Mouse (Mus musculus): ENCODE measurements around the gene Ppid. TPM values are rescaled to one million over a fixed set of nuclear protein-coding genes. Genes with fewer than 3 reads are reported as not detected.
A peak's percentile ranks its signal among the peaks of the same experiment; 100 is the strongest.

Gene Ppid
- total RNA-seq (2014; rRNA removed) (67.6 and 68.4 TPM in 2 replicates), polyA plus RNA-seq (2015; fragmentation: Nextera tagmentation; extraction: Ambion mirVana) (121 and 123 TPM in 2 replicates)

GRCm38 (mm10) chr3:79590863-79591792 is at the start of gene Ppid:
Gene Ppid, plus strand, starts transcription at chr3:79591342.
- H3K4me2 ChIP-seq (ENCODE audit: low read depth, low read length, poor library complexity, severe bottlenecking): peak within 1 kb of the TSS; percentile 78
- peak within 1 kb of the TSS; percentile 70; the same call in 1 of the 2 replicates for H3K27ac ChIP-seq (ENCODE audit: low read depth, low read length)
- DNase-seq (ENCODE audit: low spot score) (peak; percentile 93), ATAC-seq (ENCODE audit: low FRiP score) (peak; percentile 87)
- no peaks in the 10 kb centered on the region for H3K9me3 ChIP-seq (ENCODE audit: low read length)
- no peaks in the 10 kb centered on the region for H3K27me3 ChIP-seq (ENCODE audit: insufficient read depth, low read length)
- H3K4me1 ChIP-seq (ENCODE audit: insufficient read depth, low read length): no peaks in the 10 kb centered on the region
- H3K4me3 ChIP-seq (ENCODE audit: low read depth, low read length): peak within 1 kb of the TSS; percentile 85
- peak within 1 kb of the TSS; percentile 74 for H3K9ac ChIP-seq (replicated peaks; ENCODE audit: low read length, poor library complexity, severe bottlenecking)
- TF ChIP-seq CTCF (IDR thresholded peaks at IDR 0.05): peak; percentile 26
- WGBS: 4% methylated on average over 63 of the region's 63 CpGs
- peaks cover 11% of the 10 kb centered on the region; the same call in 1 of the 2 replicates for H3K36me3 ChIP-seq (ENCODE audit: insufficient read depth, low read length)

DNA sequence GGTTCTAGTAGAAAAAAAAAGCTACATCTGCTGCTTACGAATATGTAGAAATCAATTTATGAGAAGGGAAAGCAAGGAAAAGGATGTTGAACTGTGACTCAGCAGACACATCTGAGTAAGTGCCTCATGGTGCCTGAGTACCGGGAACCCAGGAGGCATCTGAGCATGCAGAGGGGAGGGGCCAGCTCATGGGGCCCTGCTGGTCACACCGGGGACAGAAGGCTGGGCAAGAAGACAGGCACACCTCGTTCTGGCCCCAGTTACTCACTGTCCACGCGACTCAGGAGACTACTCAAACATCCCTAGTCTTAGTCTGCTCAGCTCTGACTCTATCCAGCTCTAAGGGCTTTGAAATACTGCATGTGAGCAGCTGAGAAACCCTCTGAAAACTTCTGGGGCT is 48.6 kb upstream of the Ppid start:
- ATAC-seq (ENCODE audit: low FRiP score) (no peak), DNase-seq (ENCODE audit: low spot score) (no peak)
- no peak overlapping the region for H3K27ac ChIP-seq (ENCODE audit: low read depth, low read length)
- no peak overlapping the region for H3K4me2 ChIP-seq (ENCODE audit: low read depth, low read length, poor library complexity, severe bottlenecking)
- 0 out of 2 replicates have a peak, but pooled peaks cover 2% of the 10 kb centered on the region for H3K36me3 ChIP-seq (ENCODE audit: insufficient read depth, low read length)
- no peaks in the 10 kb centered on the region for H3K27me3 ChIP-seq (ENCODE audit: insufficient read depth, low read length)
- no peak overlapping the region for H3K4me3 ChIP-seq (ENCODE audit: low read depth, low read length)
- H3K4me1 ChIP-seq (ENCODE audit: insufficient read depth, low read length): no peaks in the 10 kb centered on the region
- H3K9ac ChIP-seq (replicated peaks; ENCODE audit: low read length, poor library complexity, severe bottlenecking): 0 out of 2 replicates have a peak overlapping the region, but pooled peaks have one; percentile 19
- H3K9me3 ChIP-seq (ENCODE audit: low read length): no peaks in the 10 kb centered on the region
- 41% methylated on average over 6 of the region's 6 CpGs for WGBS
- no peak for TF ChIP-seq CTCF (IDR thresholded peaks at IDR 0.05)

DNA sequence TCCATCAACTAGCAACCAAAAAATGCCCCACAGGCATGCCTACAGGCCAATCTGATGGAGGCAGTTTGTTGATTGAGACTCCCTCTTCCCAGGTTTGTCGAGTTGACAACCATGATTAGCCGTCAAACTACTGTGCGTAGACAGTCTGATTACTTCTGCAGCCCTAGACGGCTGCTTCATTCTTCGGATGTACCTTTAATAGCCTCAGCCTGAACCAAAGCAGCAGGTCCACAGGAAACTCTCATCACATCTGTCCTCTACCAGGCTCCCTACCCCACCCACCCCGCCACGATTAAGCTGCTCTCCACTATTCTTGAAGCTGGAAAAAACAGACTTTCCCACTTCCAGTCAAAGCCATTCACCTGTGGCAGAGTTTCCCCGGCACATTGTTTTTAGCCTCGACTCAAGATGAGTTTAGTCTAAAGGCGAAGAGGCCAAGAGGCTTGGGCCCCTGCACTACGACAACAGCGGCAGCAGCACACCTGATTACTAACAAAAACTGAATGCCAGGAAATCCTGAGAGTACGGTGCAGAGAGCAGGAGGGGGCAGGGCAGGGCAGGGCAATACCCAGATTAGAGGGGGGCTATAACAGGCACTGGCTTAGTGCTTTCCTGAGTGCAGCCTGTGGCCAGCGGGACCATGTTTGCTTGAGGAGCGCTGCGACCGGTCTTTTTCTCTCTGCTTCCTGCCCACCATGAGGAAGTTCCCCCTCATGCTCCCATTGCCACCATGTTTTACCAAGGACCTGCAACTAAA is 42.3 kb upstream of the Ppid start:
- H3K27ac ChIP-seq (ENCODE audit: low read depth, low read length): no peak overlapping the region

DNA sequence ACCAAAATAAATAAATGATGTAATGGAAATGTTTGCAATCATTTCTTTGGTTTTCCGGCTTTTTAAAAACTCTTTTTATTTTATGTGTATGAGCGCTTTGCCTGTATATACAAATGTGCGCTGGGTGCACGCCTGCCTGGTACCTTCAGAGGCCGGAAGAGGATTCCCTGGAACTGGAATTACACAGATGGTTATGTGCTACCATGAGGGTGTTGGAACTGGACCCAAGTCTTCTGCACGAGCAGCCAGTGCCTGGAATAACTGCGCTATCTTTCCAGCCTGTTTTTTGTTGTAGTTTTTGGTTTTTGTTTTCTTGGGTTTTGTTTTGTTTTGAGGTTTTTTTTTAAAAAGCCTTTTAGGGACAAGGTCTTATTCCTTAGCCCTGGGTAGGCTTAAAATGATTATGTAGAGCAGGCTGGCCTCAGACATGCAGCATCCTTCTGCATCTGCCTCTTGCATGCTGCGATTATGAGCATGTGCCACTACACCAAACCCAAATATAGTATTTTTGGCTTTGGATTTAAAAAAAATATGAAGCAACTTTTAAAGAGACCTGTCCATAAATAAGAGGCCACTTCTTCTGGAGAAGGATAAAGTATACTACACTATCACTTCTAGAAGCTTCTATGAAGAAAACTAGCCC is 41.3 kb upstream of the Ppid start:
- 94% methylated on average over 8 of the region's 8 CpGs for WGBS
- no peaks in the 10 kb centered on the region for H3K4me1 ChIP-seq (ENCODE audit: insufficient read depth, low read length)
- no peaks in the 10 kb centered on the region for H3K27me3 ChIP-seq (ENCODE audit: insufficient read depth, low read length)
- no peak overlapping the region for H3K4me2 ChIP-seq (ENCODE audit: low read depth, low read length, poor library complexity, severe bottlenecking)
- no peak overlapping the region for H3K27ac ChIP-seq (ENCODE audit: low read depth, low read length)
- no peak overlapping the region for H3K9ac ChIP-seq (replicated peaks; ENCODE audit: low read length, poor library complexity, severe bottlenecking)
- DNase-seq (ENCODE audit: low spot score) (no peak), ATAC-seq (ENCODE audit: low FRiP score) (no peak)
- TF ChIP-seq CTCF (IDR thresholded peaks at IDR 0.05): no peak
- H3K36me3 ChIP-seq (ENCODE audit: insufficient read depth, low read length): no peaks in the 10 kb centered on the region
- H3K9me3 ChIP-seq (ENCODE audit: low read length): no peaks in the 10 kb centered on the region
- H3K4me3 ChIP-seq (ENCODE audit: low read depth, low read length): no peak overlapping the region

More for the DNA sequence above, 42.3 kb upstream of the Ppid start:
- no peaks in the 10 kb centered on the region for H3K27me3 ChIP-seq (ENCODE audit: insufficient read depth, low read length)
- DNase-seq (ENCODE audit: low spot score) (no peak), ATAC-seq (ENCODE audit: low FRiP score) (no peak)
- H3K4me2 ChIP-seq (ENCODE audit: low read depth, low read length, poor library complexity, severe bottlenecking): no peak overlapping the region
- 82% methylated on average over 17 of the region's 17 CpGs for WGBS
- no peak for TF ChIP-seq CTCF (IDR thresholded peaks at IDR 0.05)
- no peaks in the 10 kb centered on the region for H3K4me1 ChIP-seq (ENCODE audit: insufficient read depth, low read length)
- no peaks in the 10 kb centered on the region for H3K36me3 ChIP-seq (ENCODE audit: insufficient read depth, low read length)
- no peak overlapping the region for H3K9ac ChIP-seq (replicated peaks; ENCODE audit: low read length, poor library complexity, severe bottlenecking)
- H3K4me3 ChIP-seq (ENCODE audit: low read depth, low read length): no peak overlapping the region
- no peaks in the 10 kb centered on the region for H3K9me3 ChIP-seq (ENCODE audit: low read length)

DNA sequence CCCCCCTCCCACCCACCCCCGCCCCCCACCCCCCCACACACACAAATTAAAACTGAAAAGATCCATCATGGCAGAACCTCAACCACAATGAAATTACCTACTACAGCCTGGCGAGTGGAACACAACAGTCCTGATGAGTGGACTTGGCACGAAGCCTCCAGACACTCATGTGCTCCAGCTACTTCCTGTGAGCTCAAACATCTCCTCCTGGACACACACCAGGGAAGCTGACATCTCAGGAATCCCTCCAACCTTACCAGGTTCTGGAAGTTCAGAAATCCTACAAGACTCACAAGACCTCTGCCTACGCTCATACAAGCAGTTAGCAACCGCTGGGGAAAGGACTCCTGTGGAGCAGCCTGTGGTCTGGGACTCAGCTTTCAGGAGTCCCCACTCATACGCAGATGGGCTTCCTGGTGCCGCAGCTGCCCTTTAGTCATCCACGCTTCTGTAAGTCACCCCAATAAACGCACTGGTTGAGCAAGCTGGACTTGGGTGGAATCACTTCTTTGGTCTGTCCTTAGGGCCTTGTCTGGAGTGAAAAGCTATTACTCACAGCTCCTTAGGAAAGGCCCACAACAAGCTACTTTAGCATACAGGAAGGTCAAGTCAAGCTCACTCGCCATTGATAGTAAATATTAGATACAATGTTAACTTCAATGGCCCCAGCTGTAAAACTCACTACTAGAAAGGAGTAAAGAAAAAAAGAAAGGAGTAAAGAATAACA is 39.2 kb upstream of the Ppid start:
- Histone ChIP-seq H3K9me3 (ENCODE audit: low read length) (no peaks in the 10 kb centered on the region), H3K36me3 (ENCODE audit: insufficient read depth, low read length) (no peaks in the 10 kb centered on the region), H3K27ac (ENCODE audit: low read depth, low read length) (no peak overlapping the region), H3K9ac (replicated peaks; ENCODE audit: low read length, poor library complexity, severe bottlenecking) (no peak overlapping the region), H3K4me3 (ENCODE audit: low read depth, low read length) (no peak overlapping the region), H3K4me2 (ENCODE audit: low read depth, low read length, poor library complexity, severe bottlenecking) (no peak overlapping the region), H3K4me1 (ENCODE audit: insufficient read depth, low read length) (no peaks in the 10 kb centered on the region), H3K27me3 (ENCODE audit: insufficient read depth, low read length) (no peaks in the 10 kb centered on the region)
- DNase-seq (ENCODE audit: low spot score): no peak
- TF ChIP-seq CTCF (IDR thresholded peaks at IDR 0.05): no peak
- no peak for ATAC-seq (ENCODE audit: low FRiP score)
- WGBS: 90% methylated on average over 10 of the region's 10 CpGs

All from midbrain, postnatal 0 days (tissue).